Mouse (Mus musculus): ENCODE data around the gene Lama5.
A peak's percentile ranks its signal among the peaks of the same experiment; 100 is the strongest.

Lama5 gene

DNA sequence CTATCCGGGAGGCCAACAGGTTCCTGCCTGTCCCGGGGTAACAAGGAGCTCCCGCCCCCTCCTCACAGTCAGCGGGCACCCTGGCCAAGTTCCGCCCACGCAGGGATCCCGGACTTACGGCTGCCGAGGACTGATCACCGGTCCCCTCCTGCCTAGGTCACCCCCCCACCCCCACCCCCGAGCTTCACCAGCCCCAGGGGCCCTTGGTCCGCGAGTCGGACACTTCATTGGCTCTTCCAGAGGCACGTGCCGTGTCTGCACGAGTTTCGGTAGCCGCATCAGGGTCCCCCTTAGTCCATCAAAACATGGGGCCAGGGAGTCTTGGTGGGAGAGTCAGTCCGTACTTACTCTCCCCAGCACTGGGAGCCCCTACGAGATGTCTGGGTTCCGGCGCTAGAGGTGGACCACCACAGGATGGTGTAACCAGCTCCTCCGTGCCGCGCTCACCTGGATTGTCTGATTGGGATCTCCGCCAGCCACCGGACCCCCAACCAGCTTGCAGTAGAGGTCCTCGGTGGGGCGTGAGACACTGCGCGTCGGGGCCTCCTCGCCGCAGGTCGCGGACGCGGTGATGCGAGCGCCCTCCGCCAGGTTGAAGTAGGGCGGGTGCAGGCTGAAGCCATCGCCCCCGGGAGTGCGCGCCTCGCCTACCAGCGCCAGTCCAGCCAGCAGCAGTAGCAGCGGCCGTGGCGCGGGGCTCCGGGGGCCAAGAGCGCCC, 456 bp downstream of the Lama5 start:
- no peak for DNase-seq (ENCODE audit: extremely low read depth, low read depth)

DNA sequence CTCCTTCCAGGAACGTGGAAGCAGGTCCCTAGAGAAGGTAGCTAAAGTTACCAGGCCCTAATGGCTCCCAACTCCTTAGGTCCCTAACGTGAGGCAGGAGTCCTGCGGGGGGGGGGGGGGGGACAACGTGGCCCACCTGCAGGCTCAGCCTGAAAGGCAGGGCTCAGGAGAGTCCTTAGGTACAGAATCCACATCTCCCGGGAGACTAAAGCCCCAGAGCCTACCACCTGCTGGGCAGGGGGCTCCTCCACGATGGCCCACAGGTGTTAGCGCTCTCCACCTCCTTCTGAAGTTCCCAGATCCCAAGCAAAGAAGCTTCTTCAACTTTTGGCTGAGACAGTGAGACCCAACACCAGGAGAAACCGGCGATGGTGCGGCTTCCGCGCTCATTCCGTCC, 1.0 kb downstream of the Lama5 start:
- no peak for DNase-seq (ENCODE audit: extremely low read depth, low read depth)

DNA sequence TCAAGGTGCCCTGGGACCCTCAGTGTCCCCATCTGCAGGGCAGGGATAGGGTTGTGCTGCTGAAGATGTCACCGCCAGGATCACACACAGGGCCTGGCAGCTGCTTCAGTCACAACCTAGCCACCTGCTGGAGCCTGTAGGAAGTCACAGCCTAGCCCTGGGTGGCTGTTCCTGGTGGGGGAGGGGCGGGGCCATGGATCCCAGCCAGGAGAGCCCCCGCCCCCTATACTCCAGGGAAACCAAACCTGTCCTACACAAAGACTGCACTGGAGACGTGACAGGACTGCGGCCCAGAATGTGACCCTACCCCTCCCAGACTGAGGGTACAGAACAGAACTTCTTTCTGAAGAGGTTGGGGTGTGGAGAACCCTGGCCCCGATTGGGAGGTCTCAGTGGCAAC, 3.4 kb downstream of the Lama5 start:
- no peak for DNase-seq (ENCODE audit: extremely low read depth, low read depth)

DNA sequence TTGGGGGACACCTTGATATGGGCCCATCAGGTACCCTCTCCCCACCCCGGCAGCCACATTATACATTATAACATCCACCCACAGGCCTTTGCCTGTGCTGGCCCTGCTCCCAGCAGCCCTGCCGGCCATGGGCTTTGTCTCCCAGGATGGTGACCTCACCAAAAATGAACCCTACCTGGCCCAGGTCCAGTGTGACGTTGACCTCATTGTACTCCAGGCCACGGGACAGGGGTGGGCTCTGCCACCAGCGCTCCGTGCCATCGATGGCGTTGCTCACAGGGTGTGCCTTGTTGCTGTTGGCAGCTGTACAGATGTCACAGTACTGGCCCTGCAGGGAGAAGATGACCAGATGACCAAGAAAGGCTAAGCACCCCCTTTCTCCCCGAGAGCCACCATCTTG, 4.6 kb downstream of the Lama5 start:
- DNase-seq (ENCODE audit: extremely low read depth, low read depth), result no peak

DNA sequence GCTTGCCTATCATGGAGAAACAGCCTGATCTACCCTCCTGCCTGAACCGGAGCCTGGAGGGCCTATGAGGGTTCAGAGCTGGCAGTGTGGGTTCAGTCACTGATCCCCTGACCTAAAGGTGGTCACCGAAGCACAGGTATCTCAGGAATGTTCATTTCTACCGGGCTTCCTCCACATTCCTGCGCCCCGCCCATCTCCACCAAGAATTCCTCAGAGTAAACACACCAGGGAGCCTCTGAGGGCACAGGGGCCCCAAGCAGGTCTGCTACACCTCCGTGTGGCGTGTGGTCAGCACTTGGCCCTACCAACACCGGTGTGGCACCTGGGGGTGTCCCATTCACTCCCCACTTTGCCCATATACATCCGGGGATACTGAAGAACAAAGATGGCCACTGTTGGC, 5.5 kb downstream of the Lama5 start:
- DNase-seq (ENCODE audit: extremely low read depth, low read depth), result no peak

DNA sequence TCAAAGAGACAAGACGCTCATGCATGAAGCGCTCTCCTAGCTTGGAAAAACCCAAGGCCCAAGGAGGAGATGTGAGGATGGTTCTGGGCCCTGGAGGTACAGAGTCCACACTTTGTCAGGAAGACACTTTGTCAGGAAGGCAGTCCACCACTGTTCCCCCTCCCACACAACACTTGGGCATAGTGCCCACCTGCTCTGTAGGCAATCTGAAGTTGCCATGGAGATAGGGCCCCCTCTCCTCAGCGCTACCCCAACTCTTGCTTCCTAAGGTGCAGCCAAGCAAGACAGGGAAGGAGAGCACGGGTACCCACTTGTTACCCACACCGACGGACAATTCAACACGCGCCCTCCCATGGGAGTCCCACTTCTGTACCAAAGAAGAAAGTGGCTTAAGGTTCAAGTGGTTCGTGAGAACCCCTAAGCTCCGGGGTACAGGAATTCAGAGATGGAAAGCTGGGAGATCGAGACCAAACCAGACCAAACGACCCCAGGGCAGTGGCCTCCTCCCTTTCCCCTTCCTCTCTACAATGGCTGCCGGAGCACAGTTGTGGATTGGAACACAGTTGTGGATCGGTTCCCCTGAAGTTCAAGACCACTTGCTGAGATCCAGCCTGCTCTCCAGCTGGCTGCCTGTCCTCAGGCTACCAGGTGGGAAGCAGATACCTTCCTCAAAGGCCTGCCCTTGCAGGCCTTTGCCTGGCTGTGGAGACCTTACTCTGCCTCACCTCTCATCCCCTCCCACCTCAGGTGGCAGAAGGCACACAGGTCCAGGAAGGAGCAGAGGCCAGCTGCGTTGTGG, 6.3 kb downstream of the Lama5 start:
- no peak for DNase-seq (ENCODE audit: extremely low read depth, low read depth)

DNA sequence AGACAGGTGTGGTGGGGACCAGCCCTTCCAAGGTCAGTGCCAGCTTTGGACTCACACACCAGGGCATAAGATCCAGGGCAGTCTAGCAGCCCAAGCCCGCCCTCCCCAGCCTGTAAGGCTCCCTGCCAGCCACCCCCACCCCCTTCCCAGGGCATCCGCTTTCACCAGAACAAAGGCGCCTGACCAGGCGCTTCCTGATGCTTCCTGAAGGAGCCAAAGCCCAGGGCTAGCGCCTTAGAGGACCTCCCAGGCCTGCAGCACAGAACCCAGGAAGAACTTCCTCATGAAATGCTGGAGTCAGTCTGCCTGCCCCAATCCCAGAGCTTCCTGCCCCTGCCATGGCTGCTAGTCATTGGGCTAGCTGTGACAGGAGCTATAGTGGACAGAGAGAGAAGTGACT, 7.0 kb downstream of the Lama5 start:
- no peak for DNase-seq (ENCODE audit: extremely low read depth, low read depth)

DNA sequence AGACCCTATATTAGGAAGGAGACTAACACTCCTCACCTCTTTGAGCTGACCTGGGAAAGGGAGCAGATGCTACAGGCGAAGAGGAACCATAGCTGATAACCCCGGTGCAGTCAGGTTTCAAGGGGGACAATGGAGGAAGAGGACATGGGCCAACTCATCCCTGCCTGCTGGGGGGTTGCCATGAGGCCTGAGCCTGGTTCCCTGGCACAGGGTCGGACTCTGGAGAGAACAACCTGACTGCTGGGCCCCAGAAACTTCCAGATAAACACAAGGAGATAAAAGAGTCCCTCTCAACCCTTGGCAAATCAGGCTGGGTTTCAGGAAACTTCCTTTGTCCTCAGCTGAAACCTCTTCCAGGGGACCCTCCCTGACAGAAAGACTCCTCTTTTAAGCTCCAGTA, 7.4 kb downstream of the Lama5 start:
- DNase-seq (ENCODE audit: extremely low read depth, low read depth), result no peak

DNA sequence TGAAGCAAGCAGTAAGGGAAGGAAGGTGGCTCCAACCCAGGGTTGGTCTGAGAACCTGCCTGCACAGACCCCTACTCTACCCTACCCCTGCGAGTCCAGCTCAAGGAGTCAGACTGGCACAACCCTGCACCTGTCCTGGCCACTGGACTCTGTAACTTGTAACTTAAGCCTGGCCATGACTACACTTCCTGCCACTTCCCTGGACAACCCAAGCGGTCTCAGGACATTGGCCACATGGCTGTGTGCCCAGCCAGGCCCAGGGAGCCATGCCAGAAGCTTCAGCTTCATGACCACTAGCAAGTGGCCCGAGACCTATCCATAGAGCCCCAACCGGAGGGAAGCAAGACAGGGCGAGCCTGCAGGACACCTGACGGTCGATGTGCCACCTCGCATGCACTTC, 8.1 kb downstream of the Lama5 start:
- no peak for DNase-seq (ENCODE audit: extremely low read depth, low read depth)

DNA sequence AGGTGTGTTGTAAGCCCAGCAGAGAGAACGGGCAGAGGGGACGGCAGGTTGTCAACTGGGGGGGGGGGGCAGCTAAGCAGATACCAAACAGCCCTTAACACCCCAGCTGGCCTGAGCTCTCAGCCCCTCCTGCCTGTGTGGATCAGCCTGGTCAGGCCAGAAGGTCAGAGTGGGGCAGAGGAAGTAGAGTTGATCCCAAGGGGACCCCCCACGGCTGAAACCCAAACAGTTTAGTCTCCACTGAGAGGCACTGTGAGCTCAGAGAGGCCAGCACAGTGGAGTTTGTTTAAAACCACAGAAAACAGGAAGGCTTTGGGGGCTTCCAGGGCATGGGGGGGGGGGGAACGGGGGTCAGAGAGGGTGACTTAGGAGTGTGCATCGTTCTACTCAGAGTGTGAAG, 8.7 kb downstream of the Lama5 start:
- DNase-seq (ENCODE audit: extremely low read depth, low read depth), result no peak

DNA sequence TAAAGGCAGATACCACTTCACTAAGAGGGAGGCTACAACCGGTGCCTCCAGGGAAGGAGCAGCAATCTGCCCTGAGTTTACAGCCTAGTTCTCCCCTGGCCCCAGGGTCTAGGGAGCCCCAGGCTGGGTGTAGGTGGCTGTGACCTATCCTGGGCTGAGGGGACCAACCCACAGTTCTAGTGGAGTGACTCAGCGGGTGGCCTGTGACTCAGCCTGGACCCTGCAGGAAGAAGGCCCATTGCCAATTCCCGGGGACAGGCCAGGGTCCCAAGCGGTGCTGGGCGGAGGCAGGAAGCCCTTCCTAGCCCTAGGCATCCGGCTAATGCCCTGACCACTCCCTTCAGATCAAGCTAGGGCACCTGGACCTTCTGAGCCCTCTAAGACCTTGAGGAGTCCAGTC, 9.7 kb downstream of the Lama5 start:
- DNase-seq (ENCODE audit: extremely low read depth, low read depth), result no peak

DNA sequence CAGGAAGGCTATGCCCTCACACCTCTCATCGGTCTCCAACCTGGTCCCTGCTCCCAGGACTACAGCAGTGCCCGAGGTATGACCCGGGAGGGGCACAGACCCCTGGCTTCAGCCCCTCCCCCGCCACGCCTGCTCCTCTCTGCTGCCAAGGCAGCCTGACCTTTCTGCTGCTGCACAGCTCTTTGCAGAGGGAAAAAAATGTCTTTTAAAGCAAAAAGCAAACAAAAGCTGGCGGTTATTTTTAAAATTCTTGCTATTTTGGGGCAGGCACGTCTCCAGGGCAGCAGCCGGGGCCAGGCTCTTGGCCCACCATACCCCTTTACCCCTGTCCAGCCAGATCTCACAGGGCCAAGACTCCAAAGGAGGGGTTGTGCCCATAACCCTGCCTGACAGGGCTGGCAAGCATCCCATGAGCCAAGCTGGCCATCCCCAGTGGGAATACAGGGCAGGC, 10.6 kb downstream of the Lama5 start:
- no peak for DNase-seq (ENCODE audit: extremely low read depth, low read depth)

DNA sequence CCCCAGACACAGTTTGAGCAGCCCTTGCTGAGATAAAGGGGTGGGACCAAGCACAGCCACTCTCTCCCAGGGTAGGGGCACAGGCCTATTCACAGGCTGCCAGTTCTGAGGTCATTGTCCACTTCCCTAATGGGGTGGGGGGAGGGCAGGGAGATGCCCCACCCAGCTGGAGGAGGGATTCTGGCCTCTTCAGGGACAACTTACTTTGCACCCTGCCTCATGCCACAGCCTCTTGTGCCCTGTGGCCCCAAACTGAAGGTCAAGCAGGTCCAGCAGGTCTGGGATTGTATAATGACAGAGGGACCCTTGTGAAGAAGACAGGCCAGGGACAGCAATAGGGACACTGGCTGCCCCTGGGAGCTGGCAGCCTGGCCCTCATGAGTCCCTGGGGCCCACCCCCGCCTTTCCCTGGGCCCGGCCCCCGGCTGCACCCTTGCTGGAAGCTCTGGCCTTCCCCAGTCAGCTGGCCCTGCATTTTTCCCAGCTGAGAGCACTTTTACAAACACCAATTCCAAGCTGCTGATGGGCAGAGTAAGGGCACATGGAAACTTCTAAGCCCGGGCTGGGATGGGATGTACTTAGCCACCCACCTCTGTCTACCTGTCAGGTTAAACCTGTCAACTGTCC, 11.2 kb downstream of the Lama5 start:
- no peak for DNase-seq (ENCODE audit: extremely low read depth, low read depth)

DNA sequence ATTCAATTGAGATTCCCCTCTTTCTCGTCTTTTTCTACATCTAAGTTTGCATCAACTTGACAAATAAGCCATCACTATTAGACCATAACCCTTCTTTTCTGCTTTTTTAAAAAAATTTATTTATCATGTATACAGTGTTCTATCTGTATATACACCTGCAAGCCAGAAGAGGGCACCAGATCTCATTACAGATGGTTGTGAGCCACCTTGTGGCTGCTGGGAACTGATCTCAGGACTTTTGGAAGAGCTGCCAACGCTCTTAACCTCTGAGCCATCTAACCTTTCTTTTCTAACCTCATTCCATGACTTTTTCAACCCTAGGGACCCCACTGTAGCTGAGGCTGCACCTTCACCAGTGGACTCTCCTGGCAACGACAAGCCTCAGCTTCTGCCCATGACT, 13.4 kb downstream of the Lama5 start:
- no peak for DNase-seq (ENCODE audit: extremely low read depth, low read depth)

DNA sequence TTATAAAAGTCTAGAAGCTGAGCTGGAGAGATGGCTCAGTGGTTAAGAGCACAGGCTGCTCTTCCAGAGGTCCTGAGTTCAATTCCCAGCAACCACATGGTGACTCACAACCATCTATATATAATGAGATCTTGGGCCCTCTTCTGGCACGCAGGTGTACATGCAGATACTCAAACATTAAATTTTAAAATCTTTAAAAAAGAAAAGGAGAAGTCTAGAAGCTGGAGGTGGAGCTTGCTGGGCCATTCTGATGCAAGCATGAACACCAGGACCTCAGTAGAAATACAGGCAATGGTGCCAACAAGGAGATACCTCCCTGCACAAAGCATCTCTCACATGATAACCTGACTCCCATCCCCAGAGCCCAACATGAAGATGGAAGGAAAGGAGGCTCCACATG, 16.7 kb downstream of the Lama5 start:
- peak; percentile 31 for DNase-seq (ENCODE audit: extremely low read depth, low read depth)

DNA sequence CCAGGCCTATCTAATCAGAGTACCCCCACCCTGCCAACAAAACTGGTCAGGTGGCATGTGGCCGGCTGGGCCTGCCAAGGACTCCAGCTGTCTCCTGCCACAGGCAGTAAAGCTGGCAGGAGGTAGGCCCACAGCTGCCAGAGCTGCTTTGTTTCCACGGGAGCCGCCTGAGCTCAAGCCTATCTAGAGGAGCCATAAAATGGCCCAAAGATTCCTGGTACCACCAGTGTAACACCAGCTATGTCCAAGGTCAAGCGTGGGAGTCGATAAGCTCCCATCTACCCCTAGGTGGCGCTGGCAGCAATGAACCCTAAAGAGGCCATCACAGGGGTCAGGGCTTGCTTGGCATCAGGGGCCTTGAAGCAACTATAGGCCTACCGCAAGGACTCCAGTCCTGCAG, 17.8 kb downstream of the Lama5 start:
- DNase-seq (ENCODE audit: extremely low read depth, low read depth), result no peak

DNA sequence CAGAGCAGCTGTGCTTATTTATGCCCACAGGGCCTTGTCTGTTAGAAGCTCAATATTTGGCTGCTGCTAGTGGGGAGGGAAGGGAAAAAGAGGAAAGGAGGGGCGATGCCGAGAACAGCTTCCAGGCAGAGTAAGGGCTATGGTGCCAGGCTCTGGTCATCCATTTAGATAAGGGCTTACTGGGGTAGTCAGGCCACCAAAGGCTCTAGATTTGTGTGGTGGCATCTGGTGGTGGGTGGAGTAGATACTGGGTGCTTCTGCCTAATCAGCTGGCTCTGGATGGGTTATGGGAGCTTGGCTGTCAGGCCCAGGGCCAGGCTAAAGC, 19.7 kb downstream of the Lama5 start:
- DNase-seq (ENCODE audit: extremely low read depth, low read depth), result no peak

DNA sequence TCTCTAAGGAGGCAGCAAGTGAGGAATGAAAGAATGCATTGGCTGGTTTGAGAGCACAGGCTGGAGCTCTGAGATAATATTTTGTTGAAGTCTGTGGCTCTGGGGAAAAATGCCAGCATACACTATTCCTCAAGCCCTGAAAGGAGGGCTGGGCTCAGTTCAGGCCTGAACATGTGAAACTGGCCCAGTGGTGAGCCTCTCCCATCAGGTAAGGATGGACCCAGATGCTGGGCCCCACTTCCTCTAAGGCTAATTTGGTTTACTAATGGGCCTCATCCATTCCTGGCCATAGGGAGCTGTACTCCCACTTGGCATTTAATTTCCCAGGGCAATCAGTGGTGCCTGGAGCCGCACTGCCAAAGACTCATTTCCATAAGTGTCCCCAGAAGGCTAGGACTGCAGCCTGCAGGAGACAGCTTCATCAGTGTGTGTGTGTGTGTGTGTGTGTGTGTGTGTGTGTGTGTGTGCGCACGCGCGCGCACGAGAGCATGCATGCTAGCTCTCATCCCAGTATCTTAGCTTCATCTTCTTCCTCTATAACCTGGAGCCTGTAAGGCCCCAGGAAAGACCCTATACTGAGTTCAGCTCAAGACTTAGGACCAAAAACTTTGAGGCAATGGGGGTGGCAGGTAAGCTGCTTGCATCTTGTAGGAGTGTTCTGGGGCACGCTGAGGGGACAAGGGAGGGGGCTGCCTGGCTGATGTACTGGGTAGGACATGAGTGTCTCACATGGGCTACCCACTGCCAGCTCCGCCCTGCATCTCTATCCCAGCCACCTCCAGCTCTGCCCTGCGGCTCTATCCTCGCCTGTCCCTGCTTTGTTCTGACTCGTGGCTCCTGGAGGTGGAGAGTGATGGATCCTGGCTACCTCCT, 20.3 kb downstream of the Lama5 start:
- no peak for DNase-seq (ENCODE audit: extremely low read depth, low read depth)

DNA sequence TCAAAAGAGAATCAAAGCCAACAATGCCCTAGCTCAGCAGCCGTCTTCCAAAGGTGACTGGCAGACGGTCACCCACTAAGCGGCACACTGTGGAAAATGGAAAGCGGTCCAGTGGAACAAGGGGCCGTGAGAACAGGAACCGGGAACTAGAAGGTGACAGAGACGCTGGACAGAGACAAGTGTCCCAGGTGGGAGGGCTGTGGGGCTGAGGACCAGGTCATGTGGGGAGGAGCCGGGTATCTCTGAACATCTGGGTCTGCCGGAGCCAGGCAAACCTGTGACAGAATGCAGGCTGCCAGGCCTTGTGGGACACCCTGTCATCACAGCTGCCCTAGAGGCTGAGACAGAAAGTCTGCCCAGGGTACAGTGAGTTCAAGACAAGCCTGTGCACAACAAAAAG, 21.2 kb downstream of the Lama5 start:
- no peak for DNase-seq (ENCODE audit: extremely low read depth, low read depth)

DNA sequence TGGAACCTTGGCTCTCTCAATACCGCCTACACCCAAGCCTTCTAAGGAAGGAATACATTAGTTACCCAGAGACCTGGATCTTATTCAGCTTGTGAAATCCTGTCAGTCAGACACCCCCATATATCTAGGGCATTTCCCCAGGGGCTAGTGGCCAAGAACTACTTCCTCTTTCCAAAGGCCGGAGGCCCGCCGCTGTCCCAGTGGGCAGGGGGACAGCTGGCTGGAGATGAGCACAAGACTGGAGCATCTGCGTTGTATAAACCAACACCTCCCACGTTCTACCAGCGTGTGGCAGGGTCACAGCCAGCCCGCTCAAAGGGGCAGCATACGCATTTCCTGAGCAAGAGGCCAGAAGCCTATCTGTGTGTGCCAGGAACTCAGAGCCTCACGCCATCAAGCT, 22.9 kb downstream of the Lama5 start:
- no peak for DNase-seq (ENCODE audit: extremely low read depth, low read depth)

DNA sequence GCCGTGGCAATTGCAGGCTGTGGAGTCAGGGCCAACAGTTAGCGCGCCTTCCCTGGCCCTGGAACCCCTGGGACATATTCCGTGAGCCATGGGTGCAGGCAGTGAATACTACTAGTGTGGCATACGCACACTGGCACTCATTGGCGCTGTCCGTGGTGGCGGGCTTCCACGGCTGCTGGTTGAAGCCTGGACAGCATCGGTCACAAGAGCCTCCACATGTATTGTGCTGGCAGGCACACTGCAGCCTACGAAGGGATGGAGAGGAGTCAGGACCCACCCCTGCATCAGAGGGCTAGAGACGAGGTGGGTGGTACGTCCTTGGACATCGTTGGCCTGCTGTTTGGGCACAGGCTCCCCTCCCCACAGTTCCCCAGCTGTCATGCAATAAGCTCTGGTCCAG, 23.4 kb downstream of the Lama5 start:
- DNase-seq (ENCODE audit: extremely low read depth, low read depth), result no peak

DNA sequence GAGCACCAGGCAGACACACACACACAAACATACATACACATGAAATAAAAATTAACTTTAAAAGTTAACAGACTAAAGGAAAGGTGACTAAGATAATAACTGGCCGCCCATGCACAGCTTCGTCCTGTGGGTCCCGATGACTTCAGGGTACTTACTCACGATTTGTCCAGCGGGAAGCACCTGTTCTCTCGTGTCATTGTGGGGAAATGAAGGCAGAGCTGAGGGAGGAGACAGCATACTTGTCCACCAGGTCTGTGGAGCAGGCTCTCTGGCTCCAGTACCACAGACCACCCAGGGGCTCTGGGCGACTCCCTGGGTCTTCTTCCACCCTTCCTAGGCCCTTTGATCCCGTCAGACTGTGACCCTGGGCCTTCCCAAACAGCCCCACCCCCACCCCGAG, 24.4 kb downstream of the Lama5 start:
- no peak for DNase-seq (ENCODE audit: extremely low read depth, low read depth)

All from MEL-GATA-1-ER (cell line).